Mouse (Mus musculus) c-Kit-positive CD71-positive TER-119-positive erythroid progenitor cells, embryonic 14.5 days (primary cell): ENCODE data around the gene Phrf1.
A peak's percentile ranks its signal among the peaks of the same experiment; 100 is the strongest.

Source experiments
- DNase-seq: peaks from one replicate; pipeline ENCODE4 v3.0.0-alpha.2; 2013; ENCODE audit warnings: low spot score

The Phrf1 gene

DNA sequence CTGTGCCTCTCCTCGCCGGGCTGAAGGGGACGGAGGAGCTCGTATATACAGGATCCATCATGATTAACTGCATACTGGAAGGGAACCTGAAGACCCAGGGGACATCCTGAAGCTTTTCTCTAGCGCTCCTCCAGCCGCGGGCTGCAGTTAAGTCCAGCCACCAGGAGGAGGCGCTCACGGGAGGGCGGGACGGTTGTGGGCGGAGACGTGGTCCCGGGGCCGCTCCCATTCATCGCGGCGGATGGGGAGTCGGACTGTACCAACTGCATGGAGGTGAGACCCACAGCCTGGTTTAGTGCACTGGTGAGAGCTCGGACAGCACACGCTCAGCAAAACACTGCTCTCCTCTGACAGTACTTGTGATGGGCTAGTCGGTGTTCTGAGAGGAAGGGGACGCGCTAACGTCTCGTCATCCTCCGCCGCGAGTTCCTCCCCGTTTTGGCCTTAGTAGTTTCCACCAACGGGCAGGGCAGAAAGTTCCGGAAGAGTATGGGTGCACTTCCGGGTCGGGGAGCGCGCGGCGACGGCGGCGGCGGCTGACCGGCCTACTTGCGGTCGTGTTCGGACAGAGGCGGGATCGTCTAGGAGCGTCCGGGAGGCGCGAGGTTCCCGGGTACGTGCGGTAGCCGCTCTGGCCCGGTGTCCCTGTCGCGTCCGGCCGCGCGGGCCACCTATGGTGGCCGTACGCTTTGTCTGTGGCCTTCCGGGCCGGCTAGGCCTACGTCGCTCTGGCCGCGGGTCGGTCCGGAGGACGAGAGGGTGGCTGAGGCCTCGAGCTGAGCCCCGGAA, at the start of gene Phrf1:
Gene Phrf1, plus strand, starts transcription at position 506 of the 789 bp plus-strand sequence.
- DNase-seq, result peak; percentile 93

GRCm38 (mm10) chr7:141188194-141188593, 40.4 kb upstream of the Phrf1 start:
- no peak for DNase-seq

GRCm38 (mm10) chr7:141188733-141189132, 39.9 kb upstream of the Phrf1 start:
- DNase-seq, result no peak

DNA sequence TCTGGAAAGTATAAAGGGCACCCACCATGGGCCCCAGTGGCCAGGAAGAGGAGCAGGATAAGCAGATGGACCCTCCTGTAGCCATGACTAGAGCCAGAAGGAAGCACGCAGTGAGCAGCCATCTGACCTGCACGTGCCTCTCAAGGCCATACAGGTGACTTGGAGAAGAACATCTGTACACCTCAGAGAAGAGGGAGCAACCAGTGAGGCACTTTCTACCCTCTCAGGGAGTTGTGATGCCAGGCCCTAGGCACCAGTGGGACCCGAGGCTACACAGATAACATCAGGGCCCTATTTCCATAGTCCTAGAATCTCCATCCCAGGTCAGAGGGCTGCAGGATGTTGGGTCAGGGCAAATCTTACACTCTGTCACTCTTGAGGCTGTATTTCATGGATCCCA, 38.4 kb upstream of the Phrf1 start:
- DNase-seq, result no peak

DNA sequence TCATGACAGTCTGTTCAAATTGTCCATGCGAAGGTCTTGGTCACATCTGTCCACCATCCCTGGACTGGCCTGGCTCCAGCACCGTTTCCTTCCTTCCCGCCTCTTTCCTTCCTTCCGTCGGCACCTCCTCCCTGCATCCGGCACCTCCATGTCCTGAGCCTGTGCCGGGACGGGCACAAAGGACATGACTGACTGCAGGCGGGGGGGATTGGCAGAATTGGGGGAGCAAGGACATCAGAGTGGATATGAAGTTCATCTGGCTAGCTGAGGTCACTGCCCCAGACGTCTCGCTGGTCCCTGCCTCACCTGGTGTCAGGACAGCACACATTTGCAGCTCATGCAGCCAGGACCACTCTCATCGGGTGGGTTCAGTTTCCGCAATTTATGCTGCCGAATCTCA, 37.5 kb upstream of the Phrf1 start:
- no peak for DNase-seq

DNA sequence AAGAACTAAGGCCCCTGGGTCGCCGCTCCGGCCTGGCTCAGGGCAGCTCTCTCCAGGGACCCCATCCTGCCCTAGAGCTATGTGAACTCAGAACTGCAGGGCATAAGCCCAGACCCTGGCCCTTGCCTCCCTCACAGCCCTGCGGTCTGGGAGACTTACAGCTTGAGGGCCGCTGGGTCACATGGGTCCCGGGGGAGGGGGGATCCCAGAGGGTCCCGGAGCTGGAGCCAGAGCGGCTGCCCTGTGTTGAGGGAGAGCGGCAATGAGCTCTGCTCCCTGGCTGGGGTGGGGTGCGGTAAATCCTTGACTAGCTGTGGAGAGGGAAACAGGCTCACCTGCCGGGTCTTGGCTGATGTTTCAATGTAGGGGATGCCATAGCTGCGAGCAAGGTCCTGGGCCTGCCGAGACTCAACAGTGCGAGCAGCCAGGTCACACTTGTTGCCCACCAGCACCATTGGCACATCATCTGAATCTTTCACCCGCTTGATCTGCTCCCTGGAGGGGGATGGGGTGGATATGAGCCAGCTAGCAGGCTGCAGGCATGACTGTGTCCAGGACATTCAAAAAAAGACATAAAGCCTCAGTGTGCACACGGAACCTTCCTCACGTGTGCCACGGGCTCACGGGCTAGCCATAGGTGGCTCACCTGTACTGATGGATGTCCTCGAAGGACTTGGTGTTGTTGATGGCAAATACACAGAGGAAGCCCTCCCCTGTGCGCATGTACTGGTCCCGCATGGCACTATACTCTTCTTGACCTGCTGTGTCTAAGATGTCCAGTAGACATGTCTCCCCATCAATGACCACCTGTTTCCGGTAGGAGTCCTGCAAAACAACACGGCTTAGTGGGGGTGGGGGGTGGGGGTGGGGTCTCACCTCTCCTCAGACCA, 36.5 kb upstream of the Phrf1 start:
- DNase-seq, result no peak

DNA sequence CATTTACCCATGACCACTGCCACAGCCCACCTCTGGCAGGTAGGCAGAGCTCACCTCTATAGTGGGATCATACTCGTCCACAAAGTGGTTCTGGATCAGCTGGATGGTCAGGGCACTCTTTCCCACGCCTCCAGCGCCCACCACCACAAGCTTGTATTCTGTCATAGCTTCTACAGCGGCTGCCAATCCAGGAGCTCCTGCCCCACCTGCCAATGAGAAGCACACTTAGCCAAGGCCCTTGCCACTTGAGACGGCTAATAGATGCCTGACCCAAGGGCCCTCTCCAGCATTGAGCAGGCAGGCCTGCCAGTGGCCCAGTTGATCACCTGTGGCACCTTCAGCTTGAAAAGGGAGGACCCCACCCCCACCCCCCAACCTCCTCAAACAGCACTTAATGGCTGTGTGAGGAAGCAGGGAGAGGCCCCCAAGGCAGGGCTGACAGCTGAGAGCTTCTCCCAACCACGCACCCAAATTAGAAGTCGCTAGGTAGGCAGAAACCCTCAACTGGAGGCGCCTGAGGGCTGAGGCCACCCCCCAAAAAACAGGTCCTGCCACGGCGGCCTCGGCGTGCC, 35.7 kb upstream of the Phrf1 start:
- no peak for DNase-seq

GRCm38 (mm10) chr7:141193348-141193856, 35.2 kb upstream of the Phrf1 start:
- DNase-seq, result no peak

- DNase-seq, result peak; percentile 98
Observed at GRCm38 (mm10) chr7:141193948-141194347, 34.6 kb upstream of the Phrf1 start, which contains the start of the genes Hras and Lrrc56. Gene Hras (minus strand): TSS chr7:141194005. Gene Lrrc56 (plus strand): TSS chr7:141194157.

GRCm38 (mm10) chr7:141194409-141194808, 34.2 kb upstream of the Phrf1 start:
- DNase-seq, result no peak

DNA sequence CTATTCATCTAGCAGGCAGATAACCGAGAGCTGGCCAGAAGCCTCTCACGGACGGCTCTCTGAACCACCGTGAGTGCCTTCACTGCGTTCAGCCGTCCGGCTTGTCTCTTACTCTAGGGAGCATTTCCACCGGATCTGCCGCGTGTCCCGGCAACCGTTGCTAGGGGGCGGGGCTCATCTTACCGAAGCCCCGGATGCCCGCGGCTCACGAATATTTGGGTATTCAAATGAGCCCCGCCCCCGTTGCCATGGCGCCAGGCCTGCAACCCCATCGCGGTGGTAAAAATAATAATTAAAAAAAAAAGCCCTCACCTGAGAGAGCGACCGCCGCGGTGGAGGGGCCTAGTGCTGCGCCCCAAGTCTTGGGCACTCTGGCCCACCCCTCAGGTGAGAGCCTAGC, 33.8 kb upstream of the Phrf1 start:
- DNase-seq, result peak; percentile 93

DNA sequence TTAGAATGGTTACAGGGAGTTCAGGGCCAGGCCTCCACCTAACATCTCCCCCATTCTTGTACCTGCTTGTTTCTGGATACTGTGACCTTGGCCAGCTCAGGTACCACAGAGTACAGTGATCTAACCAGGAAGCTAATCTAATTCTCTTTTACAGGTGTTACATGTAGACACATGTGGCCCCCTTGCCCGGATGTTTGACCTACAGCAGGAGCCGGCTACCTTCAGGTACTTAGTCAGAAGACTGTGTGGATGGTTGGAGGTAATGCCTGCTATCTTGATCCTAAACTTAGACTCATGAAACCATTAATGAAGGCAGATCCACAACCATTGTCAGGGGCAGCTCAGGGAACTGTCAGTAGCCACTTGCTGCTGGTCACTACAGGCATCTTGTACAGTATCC, 32.8 kb upstream of the Phrf1 start:
- DNase-seq, result no peak

DNA sequence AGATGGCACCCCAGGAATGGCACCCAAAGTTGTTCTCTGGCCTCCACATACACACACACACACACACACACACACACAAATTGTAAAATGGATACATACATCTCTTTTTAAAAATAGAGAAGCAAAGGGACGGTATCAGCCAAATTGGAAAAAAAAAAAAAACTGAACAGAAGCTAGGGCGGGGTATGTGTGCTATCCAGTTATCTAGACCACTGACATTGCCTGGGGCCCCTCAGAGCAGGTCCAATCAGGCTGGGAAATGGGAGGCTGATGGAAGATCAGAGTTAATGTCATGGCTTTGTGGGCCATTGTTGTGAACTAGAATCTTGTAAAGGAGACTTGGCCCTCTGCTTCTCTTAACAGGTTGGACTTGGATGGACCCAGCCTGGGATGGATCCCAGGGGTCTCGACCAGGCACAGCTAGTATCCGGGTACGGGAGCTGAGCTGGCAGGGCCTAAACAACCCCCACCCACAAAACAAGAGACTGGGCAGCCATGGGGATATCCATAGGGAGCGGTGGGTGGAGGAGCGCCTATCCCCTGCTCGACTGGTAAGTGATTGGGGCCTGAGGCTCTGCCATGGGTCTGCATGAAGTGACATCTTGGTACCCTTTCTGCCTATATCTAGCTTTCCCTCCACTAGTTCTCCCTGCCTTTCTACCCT, 31.8 kb upstream of the Phrf1 start:
- no peak for DNase-seq

- no peak for DNase-seq
Observed at GRCm38 (mm10) chr7:141198121-141198520, 30.5 kb upstream of the Phrf1 start.

DNA sequence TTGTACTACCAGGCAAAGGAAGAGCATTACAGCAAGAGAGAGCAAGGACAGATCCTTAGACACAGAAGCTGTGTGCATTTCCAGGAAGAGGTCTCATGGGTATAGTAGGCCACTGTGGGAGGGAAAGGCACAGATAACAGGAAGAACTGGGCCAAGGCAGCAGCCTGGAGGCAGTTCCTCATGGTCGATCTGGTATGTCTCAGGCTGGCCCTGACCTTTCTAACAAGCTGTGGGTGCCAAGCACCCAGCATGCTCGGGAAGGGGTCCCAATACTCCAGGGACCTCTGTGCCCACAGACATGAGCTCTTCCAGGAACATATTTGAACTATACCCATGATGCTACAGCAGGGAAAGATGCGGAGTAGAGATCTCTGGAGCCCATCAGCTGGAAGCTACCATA, 24.0 kb upstream of the Phrf1 start:
- no peak for DNase-seq

DNA sequence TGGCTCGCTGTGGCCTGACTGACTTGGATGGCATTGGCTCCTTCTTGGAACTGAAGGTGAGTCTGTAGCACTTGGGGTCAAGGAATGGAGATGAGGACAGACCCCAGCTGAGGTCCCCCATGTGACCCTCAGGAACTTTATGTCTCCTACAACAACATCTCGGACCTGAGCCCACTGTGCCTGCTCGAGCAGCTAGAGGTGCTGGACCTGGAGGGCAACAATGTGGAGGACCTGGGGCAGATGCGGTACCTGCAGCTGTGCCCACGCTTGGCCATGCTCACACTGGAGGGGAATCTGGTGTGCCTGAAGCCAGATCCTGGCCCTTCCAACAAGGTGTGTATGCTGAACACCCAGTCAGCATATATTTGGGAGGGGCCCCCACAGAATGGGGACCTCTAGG, 23.1 kb upstream of the Phrf1 start:
- DNase-seq, result no peak

DNA sequence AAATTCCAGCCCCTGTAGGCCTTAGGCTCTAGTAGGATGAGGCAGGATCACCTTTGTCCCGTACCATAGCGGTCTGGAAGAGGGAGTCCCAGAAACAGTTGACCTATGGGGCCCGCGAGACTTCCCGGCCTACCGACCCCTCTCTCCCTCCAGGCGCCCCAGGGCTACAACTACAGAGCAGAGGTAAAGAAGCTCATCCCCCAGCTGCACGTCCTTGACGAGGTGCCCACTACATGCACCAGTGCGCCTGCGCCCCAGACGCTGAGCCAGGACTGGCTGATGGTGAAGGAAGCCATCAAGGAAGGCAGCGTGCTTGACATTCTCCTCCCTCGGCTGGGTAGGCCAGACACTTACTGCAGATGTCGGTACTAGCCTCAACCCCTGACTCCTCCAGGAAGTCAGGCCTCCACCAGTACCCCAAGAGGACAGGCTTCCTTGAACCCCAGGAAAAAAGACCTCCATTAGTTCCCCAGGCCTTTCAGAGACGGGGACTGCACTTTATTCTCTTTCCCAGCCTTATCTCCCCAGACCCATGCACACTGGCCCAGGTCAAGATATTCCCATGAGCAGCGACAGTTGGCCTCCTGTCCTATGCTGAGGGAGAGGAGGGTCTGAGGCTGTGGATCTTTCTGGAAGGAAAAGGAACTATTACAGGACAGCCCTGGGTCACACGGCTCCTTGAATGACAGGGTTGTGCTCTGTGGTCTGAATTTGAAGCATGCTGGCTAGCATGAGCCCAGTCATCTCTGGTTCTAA, 22.2 kb upstream of the Phrf1 start:
- DNase-seq, result no peak

- no peak for DNase-seq
Observed at GRCm38 (mm10) chr7:141209526-141209925, 19.1 kb upstream of the Phrf1 start.

- no peak for DNase-seq
Observed at GRCm38 (mm10) chr7:141210137-141210536, 18.4 kb upstream of the Phrf1 start.

GRCm38 (mm10) chr7:141210606-141211131, 17.9 kb upstream of the Phrf1 start:
- DNase-seq, result no peak

GRCm38 (mm10) chr7:141213133-141213532, 15.5 kb upstream of the Phrf1 start:
- no peak for DNase-seq
